Mouse (Mus musculus) heart, postnatal 4 days (tissue): ENCODE measurements around the gene Ctdsp2. TPM values are rescaled to one million over a fixed set of nuclear protein-coding genes. Genes with fewer than 3 reads are reported as not detected.

Source experiments
- DNase-seq: peaks from one replicate; pipeline ENCODE4 v3.0.0; 2021
- microRNA-seq, 2 experiments: library from miRNA; unstranded; fragments of <30 nt; microRNA quantifications; one replicate each; pipeline ENCODE4 v1.2.0; 2021 to 2022
- total RNA-seq, 2 experiments: library from RNA; stranded (reverse); gene quantifications; 2 replicates each; pipeline ENCODE4 v1.2.3; 2021

The Ctdsp2 gene
- total RNA-seq, 2 experiments from 2014 or later, result 132 to 136 TPM

DNA sequence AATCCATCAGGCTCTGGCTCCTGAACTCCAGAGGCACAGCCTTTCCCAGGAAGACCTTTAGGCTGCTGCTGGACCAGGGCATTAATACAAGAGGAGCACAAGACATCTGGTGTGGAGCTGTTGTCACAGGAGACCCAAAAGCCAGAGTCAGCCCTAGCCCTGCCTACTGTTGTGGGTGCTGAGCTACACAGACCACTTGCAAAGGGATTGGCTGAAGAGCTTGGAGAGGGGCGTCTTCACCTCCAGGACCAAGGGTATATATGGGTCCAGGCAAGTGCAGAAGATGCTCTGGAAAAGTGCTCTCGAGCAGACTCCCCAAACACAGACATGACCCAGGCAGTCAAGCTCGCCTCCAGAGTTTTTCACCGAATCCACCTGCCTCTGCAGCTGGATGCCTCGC is 69.4 kb downstream of the Ctdsp2 start, which contains the start of gene Cyp27b1:
Gene Cyp27b1 (plus strand): TSS at position 297 of the 400 bp plus-strand sequence.
- no peak for DNase-seq

DNA sequence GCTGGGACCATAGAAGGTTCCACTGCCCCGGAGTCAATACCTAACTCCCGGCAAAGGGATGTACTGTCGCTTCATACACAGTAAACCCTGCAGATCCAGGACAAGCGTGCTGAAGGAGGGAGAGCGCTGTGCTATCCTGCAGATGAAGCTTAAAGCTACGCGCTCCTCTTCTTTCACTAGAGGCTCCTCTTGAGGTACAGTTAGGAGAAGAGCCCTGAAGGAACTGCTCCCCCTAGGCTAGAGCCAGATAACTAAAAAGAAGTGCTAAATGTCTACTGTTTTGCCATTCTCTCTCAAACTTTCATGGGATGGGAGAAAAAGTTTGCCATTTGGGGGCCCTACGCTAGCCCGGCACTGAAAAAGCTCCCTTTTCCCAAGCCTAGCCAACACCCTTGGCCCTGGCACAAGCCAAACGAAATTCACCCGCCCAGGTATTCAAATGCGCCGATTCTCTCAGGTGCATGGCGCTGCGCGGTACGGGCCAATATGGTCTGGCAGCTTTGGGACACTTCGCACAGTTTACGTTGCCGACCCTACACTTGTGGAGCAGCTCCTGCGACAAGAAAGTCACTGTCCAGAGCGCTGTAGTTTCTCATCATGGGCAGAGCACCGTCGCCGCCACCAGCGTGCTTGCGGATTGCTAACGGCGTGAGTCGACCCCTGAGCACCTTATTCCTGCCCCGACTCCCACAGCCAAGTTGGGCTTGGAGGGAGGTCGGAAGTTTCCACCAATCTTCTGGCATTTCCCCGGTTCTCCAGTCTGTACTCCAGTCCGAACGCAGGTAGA is 70.3 kb downstream of the Ctdsp2 start:
- no peak for DNase-seq

Small RNA genes lying within 50 kb of the gene (microRNA-seq; reads per million reads assigned to microRNA genes)
- gene Mir26a-2 (25.0 to 104 reads per million in 2 experiments), gene Mir546 (0.69 to 1.0 reads per million in 2 experiments)

Other genes starting within 250 kb of the Ctdsp2 start
- gene Atp23, start 77.4 kb upstream of the Ctdsp2 start, total RNA-seq, result 1 to 10 TPM; 3.7 to 3.9 TPM
- gene Avil, start 22.0 kb downstream of the Ctdsp2 start, total RNA-seq, result under 1 TPM; 0.10 to 0.23 TPM
- gene Tsfm, start 52.1 kb downstream of the Ctdsp2 start, total RNA-seq, result 10 to 100 TPM; 65.1 to 68.0 TPM
- 10 to 100 TPM; 11.5 TPM for gene Mettl1, start 62.7 kb downstream of the Ctdsp2 start, total RNA-seq
- gene Eef1akmt3, start 62.8 kb downstream of the Ctdsp2 start, total RNA-seq, result under 1 TPM; 0.18 to 0.29 TPM
- under 1 TPM in 1 of 2 experiments, not detected in 1; 0.45 TPM for gene Cyp27b1, start 69.5 kb downstream of the Ctdsp2 start, total RNA-seq
- 1 to 10 TPM; 1.7 to 1.8 TPM for gene March9, start 81.5 kb downstream of the Ctdsp2 start, total RNA-seq
- 100 to 1,000 TPM; 289 to 314 TPM for gene Cdk4, start 84.8 kb downstream of the Ctdsp2 start, total RNA-seq
- 10 to 100 TPM; 49.2 to 49.7 TPM for gene Tspan31, start 91.5 kb downstream of the Ctdsp2 start, total RNA-seq
- 1 to 10 TPM; 2.1 to 2.8 TPM for gene Agap2, start 96.6 kb downstream of the Ctdsp2 start, total RNA-seq
- gene Os9, start 142.4 kb downstream of the Ctdsp2 start, total RNA-seq, result 10 to 100 TPM; 33.0 to 35.4 TPM
- gene B4galnt1, start 186.5 kb downstream of the Ctdsp2 start, total RNA-seq, result 1 to 10 TPM; 2.2 to 2.7 TPM
- gene Slc26a10, start 201.9 kb downstream of the Ctdsp2 start, total RNA-seq, result 10 to 100 TPM; 25.7 to 31.8 TPM
- 10 to 100 TPM; 19.9 to 21.0 TPM for gene Arhgef25, start 211.4 kb downstream of the Ctdsp2 start, total RNA-seq
- 10 to 100 TPM; 50.0 to 53.8 TPM for gene Dtx3, start 217.0 kb downstream of the Ctdsp2 start, total RNA-seq
- gene Pip4k2c, start 232.9 kb downstream of the Ctdsp2 start, total RNA-seq, result 10 to 100 TPM; 25.7 to 26.6 TPM